Mouse (Mus musculus) midbrain, embryonic 11.5 days (tissue): ENCODE measurements around the gene Cachd1. TPM values are rescaled to one million over a fixed set of nuclear protein-coding genes. Genes with fewer than 3 reads are reported as not detected.

Experiments
- ATAC-seq: fragments of 200-750 bp; cut with Nextera tagmentation; 2 replicates; pipeline ENCODE4 v1.8.0; 2017; ENCODE audit warnings: moderate TSS enrichment, moderate library complexity; ENCODE audit not compliant: low FRiP score
- DNase-seq: peaks from one replicate; pipeline ENCODE4 v3.0.0; 2015; ENCODE audit warnings: low spot score; ENCODE audit errors: missing footprints
- H3K27ac ChIP-seq: fragments of 300-500 bp; sonication (generic); 2 replicates; pipeline ENCODE4 v1.5.1; 2014; ENCODE audit warnings: low read depth, low read length
- H3K27me3 ChIP-seq: fragments of 300-500 bp; sonication (generic); 2 replicates; pipeline ENCODE4 v1.6.1; 2014; ENCODE audit warnings: mild to moderate bottlenecking, low read length, moderate library complexity, mixed read lengths; ENCODE audit not compliant: control insufficient read depth, insufficient read depth
- H3K36me3 ChIP-seq: fragments of 300-500 bp; sonication (generic); 2 replicates; pipeline ENCODE4 v1.6.1; 2014; ENCODE audit warnings: mild to moderate bottlenecking, low read length, moderate library complexity, mixed read lengths; ENCODE audit not compliant: control insufficient read depth, insufficient read depth
- H3K4me1 ChIP-seq: fragments of 300-500 bp; sonication (generic); 2 replicates; pipeline ENCODE4 v1.6.1; 2014; ENCODE audit warnings: low read length; ENCODE audit not compliant: control insufficient read depth, insufficient read depth
- H3K4me2 ChIP-seq: fragments of 300-500 bp; sonication (generic); 2 replicates; pipeline ENCODE4 v1.6.1; 2014; ENCODE audit warnings: mild to moderate bottlenecking, moderate library complexity
- H3K4me3 ChIP-seq: fragments of 300-500 bp; sonication (generic); 2 replicates; pipeline ENCODE4 v1.5.1; 2014; ENCODE audit warnings: low read depth, low read length
- H3K9ac ChIP-seq: fragments of 300-500 bp; sonication (generic); 2 replicates; pipeline ENCODE4 v1.6.1; 2014; ENCODE audit warnings: low read length
- H3K9me3 ChIP-seq: fragments of 300-500 bp; sonication (generic); 2 replicates; pipeline ENCODE4 v1.6.1; 2016; ENCODE audit warnings: low read length; ENCODE audit not compliant: control insufficient read depth
- WGBS: fragments of 180-500 bp; shearing (Covaris S2); extraction: QIAGEN DNeasy Blood & Tissue Kit; methylation state at CpG from one replicate; pipeline ENCODE4 v1.1.7; 2014; 5-methylcytosine and 5-hydroxymethylcytosine counted together
- polyA plus RNA-seq: library from polyadenylated mRNA; unstranded; fragments of >200 nt; fragmentation: Nextera tagmentation; extraction: Ambion mirVana; gene quantifications from 2 replicates; pipeline ENCODE4 v1.2.1, GENCODE M21; 2014

Cachd1 gene
- polyA plus RNA-seq, 1 experiment from 2014 or later: 39.0 TPM

GRCm38 (mm10) chr4:100973641-100974454 lies 197.4 kb downstream of the Cachd1 start:
- peak overlapping the region; percentile 38; the same call in 1 of the 2 replicates for H3K9ac ChIP-seq
- peaks cover 18% of the 10 kb centered on the region; the same call in 1 of the 2 replicates for H3K36me3 ChIP-seq
- 19% methylated on average over 16 of the region's 16 CpGs for WGBS
- H3K27ac ChIP-seq: peak overlapping the region; percentile 94
- peaks cover 20% of the 10 kb centered on the region for H3K4me1 ChIP-seq
- DNase-seq: peak; percentile 97
- H3K9me3 ChIP-seq: no peaks in the 10 kb centered on the region
- H3K27me3 ChIP-seq: no peaks in the 10 kb centered on the region
- peak overlapping the region; percentile 21; the same call in 1 of the 2 replicates for H3K4me2 ChIP-seq
- ATAC-seq: peak; percentile 91
- H3K4me3 ChIP-seq: no peak overlapping the region

GRCm38 (mm10) chr4:100974455-100975035 lies 198.1 kb downstream of the Cachd1 start:
- Histone ChIP-seq H3K4me2 (peak overlapping the region; percentile 21; the same call in 1 of the 2 replicates), H3K9ac (peak overlapping the region; percentile 38; the same call in 1 of the 2 replicates)
- WGBS: 26% methylated on average over 14 of the region's 14 CpGs

GRCm38 (mm10) chr4:100977522-100977921 lies 201.0 kb downstream of the Cachd1 start:
- 91% methylated on average over 7 of the region's 7 CpGs for WGBS
- H3K9ac ChIP-seq: no peak overlapping the region
- no peak for DNase-seq
- H3K4me3 ChIP-seq: no peak overlapping the region
- peaks cover 11% of the 10 kb centered on the region for H3K36me3 ChIP-seq
- H3K27ac ChIP-seq: no peak overlapping the region
- peaks cover 24% of the 10 kb centered on the region for H3K4me1 ChIP-seq
- no peaks in the 10 kb centered on the region for H3K27me3 ChIP-seq
- no peak overlapping the region for H3K4me2 ChIP-seq
- no peaks in the 10 kb centered on the region for H3K9me3 ChIP-seq
- no peak for ATAC-seq

More at GRCm38 (mm10) chr4:100974455-100975035, 198.1 kb downstream of the Cachd1 start:
- Histone ChIP-seq H3K9me3 (no peaks in the 10 kb centered on the region), H3K36me3 (peaks cover 12% of the 10 kb centered on the region; the same call in 1 of the 2 replicates), H3K27ac (peak overlapping the region; percentile 94), H3K4me3 (no peak overlapping the region), H3K27me3 (no peaks in the 10 kb centered on the region), H3K4me1 (peaks cover 20% of the 10 kb centered on the region)
- DNase-seq (peak; percentile 97), ATAC-seq (peak; percentile 81)

- H3K27ac ChIP-seq: no peak overlapping the region
- no peak overlapping the region for H3K4me2 ChIP-seq
- no peak for DNase-seq
- H3K36me3 ChIP-seq: peaks cover 32% of the 10 kb centered on the region
- H3K27me3 ChIP-seq: no peaks in the 10 kb centered on the region
- no peaks in the 10 kb centered on the region for H3K9me3 ChIP-seq
- 81% methylated on average over 1 of the region's 1 CpGs for WGBS
- peaks cover 14% of the 10 kb centered on the region for H3K4me1 ChIP-seq
- no peak overlapping the region for H3K4me3 ChIP-seq
- ATAC-seq: no peak
- no peak overlapping the region for H3K9ac ChIP-seq
Observed at GRCm38 (mm10) chr4:100987187-100987586, 210.7 kb downstream of the Cachd1 start.

GRCm38 (mm10) chr4:100988231-100988799 lies 211.8 kb downstream of the Cachd1 start:
- ATAC-seq (peak; percentile 25; the same call in 1 of the 2 replicates), DNase-seq (no peak)
- H3K27me3 ChIP-seq: no peaks in the 10 kb centered on the region
- no peak overlapping the region for H3K4me2 ChIP-seq
- WGBS: 80% methylated on average over 8 of the region's 8 CpGs
- H3K27ac ChIP-seq: no peak overlapping the region
- H3K9me3 ChIP-seq: no peaks in the 10 kb centered on the region
- H3K4me3 ChIP-seq: no peak overlapping the region
- peaks cover 32% of the 10 kb centered on the region for H3K36me3 ChIP-seq
- H3K4me1 ChIP-seq: peaks cover 15% of the 10 kb centered on the region
- no peak overlapping the region for H3K9ac ChIP-seq

- Histone ChIP-seq H3K4me1 (peaks cover 30% of the 10 kb centered on the region), H3K9me3 (no peaks in the 10 kb centered on the region), H3K4me2 (no peak overlapping the region), H3K27me3 (no peaks in the 10 kb centered on the region), H3K36me3 (peaks cover 30% of the 10 kb centered on the region), H3K4me3 (no peak overlapping the region), H3K27ac (no peak overlapping the region), H3K9ac (no peak overlapping the region)
- DNase-seq (no peak), ATAC-seq (no peak)
- 41% methylated on average over 4 of the region's 4 CpGs for WGBS
Observed at GRCm38 (mm10) chr4:100990996-100991395, 214.5 kb downstream of the Cachd1 start.

- H3K9me3 ChIP-seq: no peaks in the 10 kb centered on the region
- H3K9ac ChIP-seq: no peak overlapping the region
- DNase-seq: peak; percentile 71
- ATAC-seq: no peak
- peaks cover 30% of the 10 kb centered on the region for H3K4me1 ChIP-seq
- WGBS: 93% methylated on average over 6 of the region's 6 CpGs
- H3K27me3 ChIP-seq: no peaks in the 10 kb centered on the region
- no peak overlapping the region for H3K4me3 ChIP-seq
- no peak overlapping the region for H3K27ac ChIP-seq
- H3K4me2 ChIP-seq: no peak overlapping the region
- H3K36me3 ChIP-seq: peaks cover 24% of the 10 kb centered on the region
Observed at GRCm38 (mm10) chr4:100992086-100992485, 215.6 kb downstream of the Cachd1 start.

GRCm38 (mm10) chr4:100994442-100995255 lies 218.2 kb downstream of the Cachd1 start:
- no peak overlapping the region for H3K9ac ChIP-seq
- peak overlapping the region; percentile 22; the same call in 1 of the 2 replicates for H3K27ac ChIP-seq
- peaks cover 17% of the 10 kb centered on the region for H3K36me3 ChIP-seq
- no peaks in the 10 kb centered on the region for H3K9me3 ChIP-seq
- H3K4me1 ChIP-seq: peaks cover 30% of the 10 kb centered on the region
- DNase-seq: no peak
- no peak overlapping the region for H3K4me3 ChIP-seq
- no peak overlapping the region for H3K4me2 ChIP-seq
- 58% methylated on average over 18 of the region's 18 CpGs for WGBS
- ATAC-seq: peak; percentile 49; the same call in 1 of the 2 replicates
- H3K27me3 ChIP-seq: no peaks in the 10 kb centered on the region
